Mouse (Mus musculus) G1E (cell line): ENCODE results near the gene Npm3. TPM values are rescaled to one million over a fixed set of nuclear protein-coding genes. Genes with fewer than 3 reads are reported as not detected.

Source experiments
- ATAC-seq: 2 replicates; pipeline ENCODE4 v1.8.0; 2016; ENCODE audit warnings: mild to moderate bottlenecking; ENCODE audit not compliant: insufficient number of reproducible peaks, poor library complexity, low FRiP score, severe bottlenecking; ENCODE audit errors: extremely low read depth
- DNase-seq: peaks from one replicate; pipeline ENCODE4 v3.0.0; 2012; ENCODE audit warnings: low spot score
- H3K27me3 ChIP-seq: 2 replicates; pipeline ENCODE4 v1.6.1; 2012; ENCODE audit warnings: mild to moderate bottlenecking, low read length, inconsistent platforms; ENCODE audit not compliant: insufficient read depth
- H3K36me3 ChIP-seq: replicated peaks from 2 replicates; pipeline ENCODE3; 2012; ENCODE audit warnings: mild to moderate bottlenecking, inconsistent platforms
- H3K4me1 ChIP-seq: 2 replicates; pipeline ENCODE4 v1.6.1; 2012; ENCODE audit warnings: low read depth, low read length, inconsistent platforms, mixed read lengths; ENCODE audit not compliant: insufficient read depth
- H3K4me3 ChIP-seq: 2 replicates; pipeline ENCODE4 v1.5.1; 2012; ENCODE audit warnings: low read depth, mild to moderate bottlenecking, inconsistent platforms, low read length, moderate library complexity, mixed read lengths
- H3K9me3 ChIP-seq: replicated peaks from 2 replicates; pipeline ENCODE4 v1.6.1; 2012; ENCODE audit warnings: inconsistent platforms
- CTCF ChIP-seq: IDR thresholded peaks from 2 replicates; pipeline ENCODE4 v1.5.1; 2012; ENCODE audit warnings: low read depth, low read length, inconsistent platforms, mixed read lengths
- GATA1 ChIP-seq: IDR thresholded peaks from 2 replicates; pipeline ENCODE4 v1.6.1; 2012; ENCODE audit warnings: borderline replicate concordance, low read length, inconsistent platforms, mixed read lengths
- GATA2 ChIP-seq: IDR thresholded peaks from 2 replicates; pipeline ENCODE4 v1.6.1; 2012; ENCODE audit warnings: low read depth, low read length, inconsistent platforms, borderline replicate concordance
- POLR2AphosphoS5 ChIP-seq: IDR thresholded peaks from 2 replicates; pipeline ENCODE4 v1.6.1; 2012; ENCODE audit warnings: low read depth, low read length, inconsistent platforms; ENCODE audit not compliant: insufficient replicate concordance
- TAL1 ChIP-seq: conservative IDR thresholded peaks from 2 replicates; pipeline ENCODE4 v1.6.1; 2012; ENCODE audit warnings: low read depth, low read length, inconsistent platforms, mixed read lengths
- polyA plus RNA-seq: library from polyadenylated mRNA; stranded (reverse); fragments of >175 nt; gene quantifications from 2 replicates; pipeline ENCODE4 v1.2.3, GENCODE M21; 2012
- total RNA-seq, 2 experiments: library from RNA; stranded (forward) in 1 of 2; stranded (reverse) in 1 of 2; fragments of 200-1000 nt in 1 of 2; fragments of >200 nt in 1 of 2; fragmentation: Nextera tagmentation in 1 of 2; gene quantifications; 2 replicates each; pipeline ENCODE4 v1.2.3; 2014 to 2017

The Npm3 gene
- total and polyA plus RNA-seq, 3 experiments, result 61.5 to 164 (median 68.4) TPM

DNA sequence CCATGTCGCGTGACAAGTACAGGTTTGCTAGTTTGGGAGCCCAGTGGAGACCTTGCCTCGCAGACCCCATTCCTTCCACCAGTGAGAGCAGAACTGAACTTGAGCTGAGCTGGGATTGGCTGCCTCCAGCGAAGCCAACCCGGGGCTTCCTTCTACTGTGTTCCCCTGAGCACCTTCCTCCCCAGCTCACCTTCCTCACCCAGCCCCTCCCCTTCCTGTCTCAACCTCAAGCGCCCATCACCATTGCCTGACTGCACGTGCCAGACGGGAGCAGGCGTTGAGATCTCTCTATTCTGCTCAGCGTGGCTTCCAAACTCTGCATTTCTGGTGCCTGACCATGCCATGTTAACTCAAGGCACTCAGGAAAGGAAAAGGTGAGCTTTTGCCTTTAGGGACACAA, 22.2 kb downstream of the Npm3 start:
- H3K36me3 ChIP-seq, result no peaks in the 10 kb centered on the region
- H3K4me3 ChIP-seq, result no peak overlapping the region
- H3K4me1 ChIP-seq, result no peaks in the 10 kb centered on the region; the same call in none of the 2 replicates
- H3K9me3 ChIP-seq, result no peaks in the 10 kb centered on the region
- DNase-seq (no peak), ATAC-seq (no peak)
- peaks cover 65% of the 10 kb centered on the region for H3K27me3 ChIP-seq
- no peak for TF ChIP-seq CTCF
- TF ChIP-seq GATA2, result no peak
- TF ChIP-seq POLR2AphosphoS5, result no peak
- no peak for TF ChIP-seq TAL1
- no peak for TF ChIP-seq GATA1

DNA sequence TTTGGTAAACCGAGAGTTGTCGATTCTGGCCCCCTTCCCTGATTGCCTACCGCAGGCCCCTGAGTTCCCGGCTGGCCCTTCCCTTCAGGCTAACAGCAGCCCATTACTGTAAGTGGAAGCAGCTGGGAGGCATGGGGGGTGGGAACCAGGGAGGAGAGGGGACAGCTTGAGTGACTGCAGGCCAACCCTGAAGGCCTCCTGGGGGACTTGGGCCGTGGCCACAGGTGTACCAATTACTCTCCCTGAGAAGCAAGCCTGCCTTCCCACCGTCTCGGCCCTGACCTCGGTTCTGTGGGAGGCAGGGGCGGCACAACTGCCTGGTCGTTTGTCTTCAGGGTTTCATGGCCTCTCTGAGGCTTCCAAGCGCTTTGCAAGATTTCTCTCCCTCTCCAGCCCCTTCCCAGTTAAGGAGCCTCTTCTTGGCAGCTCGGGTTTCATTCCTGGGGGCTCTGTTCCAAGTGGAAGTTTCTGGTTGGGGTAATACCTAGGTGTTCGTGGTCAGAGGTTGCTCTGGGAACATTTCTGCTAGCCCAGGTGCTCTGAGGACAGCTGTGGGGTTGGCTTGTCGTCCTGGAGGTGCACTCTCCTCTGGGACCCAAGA, 23.6 kb downstream of the Npm3 start:
- ATAC-seq (no peak), DNase-seq (no peak)
- no peak overlapping the region for H3K4me3 ChIP-seq
- H3K4me1 ChIP-seq, result no peaks in the 10 kb centered on the region; the same call in none of the 2 replicates
- TF ChIP-seq GATA1 (no peak), GATA2 (no peak), CTCF (no peak), TAL1 (no peak), POLR2AphosphoS5 (no peak)
- no peaks in the 10 kb centered on the region for H3K9me3 ChIP-seq
- peaks cover 51% of the 10 kb centered on the region for H3K27me3 ChIP-seq
- no peaks in the 10 kb centered on the region for H3K36me3 ChIP-seq

DNA sequence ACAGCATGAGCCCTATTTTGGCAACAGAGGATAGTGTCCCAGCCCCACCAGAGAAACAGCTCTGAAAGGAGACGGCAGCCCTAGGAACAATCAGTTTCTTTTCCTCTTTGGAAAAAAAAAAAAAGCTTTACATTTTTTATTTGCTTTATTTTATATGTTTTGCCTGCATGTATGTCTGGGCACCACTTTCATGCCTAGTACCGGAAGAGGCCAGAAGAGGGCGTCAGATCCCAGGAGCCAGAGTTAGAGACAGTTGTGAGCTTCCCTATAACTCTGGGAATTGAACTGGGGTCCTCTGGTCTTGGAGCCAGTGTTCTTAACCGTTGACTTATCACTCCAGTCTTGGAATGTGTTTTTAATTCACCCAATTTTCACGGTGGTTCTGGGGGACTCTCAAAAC, 27.2 kb downstream of the Npm3 start:
- Histone ChIP-seq H3K27me3 (peaks cover 53% of the 10 kb centered on the region), H3K36me3 (no peaks in the 10 kb centered on the region), H3K9me3 (no peaks in the 10 kb centered on the region), H3K4me1 (peaks cover 4% of the 10 kb centered on the region), H3K4me3 (no peak overlapping the region)
- DNase-seq, result no peak
- TF ChIP-seq POLR2AphosphoS5 (no peak), TAL1 (no peak), GATA1 (no peak), CTCF (no peak), GATA2 (no peak)
- ATAC-seq, result no peak

DNA sequence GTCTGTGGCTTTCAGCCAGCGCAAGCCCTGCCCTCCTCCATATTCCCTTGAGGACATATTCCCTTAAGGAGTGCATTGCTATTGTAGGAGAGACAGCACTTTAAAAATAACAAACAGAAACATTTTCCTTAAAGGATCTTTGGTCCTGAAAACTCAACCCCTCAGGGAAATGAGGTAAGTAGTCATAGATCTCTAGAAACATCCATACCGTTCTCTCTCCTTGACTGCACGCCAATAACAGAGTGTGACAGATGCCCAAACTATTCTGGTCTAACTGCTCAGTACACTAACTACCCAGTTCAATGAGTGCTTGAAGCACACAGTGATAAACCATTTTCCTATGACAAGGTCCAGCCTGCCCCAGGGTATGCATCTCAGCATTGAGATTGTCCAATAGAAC, 31.1 kb downstream of the Npm3 start:
- peaks cover 4% of the 10 kb centered on the region for H3K4me1 ChIP-seq
- no peak overlapping the region for H3K4me3 ChIP-seq
- TF ChIP-seq CTCF, result no peak
- TF ChIP-seq POLR2AphosphoS5, result no peak
- no peak for TF ChIP-seq TAL1
- no peak for TF ChIP-seq GATA1
- TF ChIP-seq GATA2, result no peak
- H3K36me3 ChIP-seq, result no peaks in the 10 kb centered on the region
- ATAC-seq (no peak), DNase-seq (no peak)
- peaks cover 51% of the 10 kb centered on the region for H3K27me3 ChIP-seq
- H3K9me3 ChIP-seq, result no peaks in the 10 kb centered on the region

DNA sequence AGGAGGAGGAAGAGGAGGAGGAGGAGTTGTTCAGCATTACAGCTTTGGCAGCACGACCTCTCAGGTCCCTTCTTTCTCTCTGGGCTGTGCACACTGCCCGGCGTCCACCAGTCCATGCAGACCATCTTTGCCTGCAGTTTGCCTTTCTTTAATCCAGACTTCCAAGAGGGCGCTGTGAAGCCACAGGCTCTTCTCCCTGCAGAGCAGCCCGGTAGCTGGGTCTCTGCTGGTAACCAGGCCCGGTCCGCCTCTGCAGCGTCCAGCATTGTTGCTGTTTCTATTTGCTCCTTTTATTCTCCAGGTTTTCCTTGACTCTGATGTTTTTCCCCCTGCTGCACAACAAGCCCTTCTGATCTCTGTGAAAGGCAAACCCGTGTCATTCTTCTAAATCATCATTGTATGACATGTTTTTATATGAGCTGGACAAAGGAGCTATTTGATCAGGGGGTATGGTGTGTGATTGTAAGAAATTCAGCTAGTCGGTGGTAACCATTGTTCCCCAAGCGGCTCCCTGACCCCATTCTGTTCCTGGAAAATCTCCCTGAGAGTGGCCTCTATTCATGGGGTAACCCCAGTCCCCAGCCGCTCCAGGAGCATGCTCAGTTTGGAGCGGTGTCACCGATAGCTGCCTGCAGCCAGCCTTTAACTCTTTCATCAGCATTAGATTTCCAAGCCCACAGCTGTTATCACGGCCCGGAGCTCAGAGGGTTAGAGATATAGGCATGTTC, 31.7 kb downstream of the Npm3 start:
- Histone ChIP-seq H3K27me3 (peaks cover 50% of the 10 kb centered on the region), H3K4me3 (no peak overlapping the region), H3K4me1 (peaks cover 4% of the 10 kb centered on the region), H3K36me3 (no peaks in the 10 kb centered on the region), H3K9me3 (no peaks in the 10 kb centered on the region)
- ATAC-seq (no peak), DNase-seq (no peak)
- TF ChIP-seq GATA1 (no peak), TAL1 (no peak), POLR2AphosphoS5 (no peak), CTCF (no peak), GATA2 (no peak)

DNA sequence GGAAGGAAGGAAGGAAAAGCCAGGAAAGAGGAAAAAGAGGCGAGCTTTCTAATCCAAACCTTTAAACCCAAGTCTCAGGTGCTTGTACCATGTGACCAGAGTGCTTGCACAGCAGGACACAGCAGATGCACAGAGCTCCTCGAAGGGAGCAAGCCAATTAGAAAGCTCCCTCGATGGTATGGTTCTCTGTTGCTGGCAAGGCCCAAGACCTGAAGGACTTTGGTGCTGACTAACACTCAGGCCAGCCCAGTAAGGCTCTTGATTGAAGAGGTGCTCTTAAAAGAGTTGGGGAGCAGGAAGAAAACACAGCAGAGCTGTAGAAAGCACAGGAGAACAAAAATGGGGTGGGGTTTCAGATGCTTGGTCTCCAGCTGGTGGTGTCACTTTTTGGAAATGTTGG, 40.7 kb downstream of the Npm3 start:
- no peak for TF ChIP-seq CTCF
- no peak for TF ChIP-seq TAL1
- no peak for TF ChIP-seq GATA1
- TF ChIP-seq GATA2, result no peak
- no peak for TF ChIP-seq POLR2AphosphoS5
- Histone ChIP-seq H3K36me3 (no peaks in the 10 kb centered on the region), H3K27me3 (peaks cover 46% of the 10 kb centered on the region), H3K9me3 (no peaks in the 10 kb centered on the region), H3K4me1 (peaks cover 9% of the 10 kb centered on the region; the same call in 1 of the 2 replicates), H3K4me3 (no peak overlapping the region)
- ATAC-seq (no peak), DNase-seq (no peak)

Other genes with a start within 250 kb of the Npm3 start
- gene Poll, start 189.1 kb downstream of the Npm3 start, total RNA-seq (2014; fragmentation: Nextera tagmentation), result 7.6 TPM in 2 replicates
- gene Poll, start 189.1 kb downstream of the Npm3 start, total RNA-seq (2017), result 9.4 and 10.2 TPM in 2 replicates
- 14.0 and 15.9 TPM in 2 replicates for gene Poll, start 189.1 kb downstream of the Npm3 start, polyA plus RNA-seq
- gene Gm17018, start 189.0 kb downstream of the Npm3 start, total RNA-seq (2014; fragmentation: Nextera tagmentation), result 11.4 and 13.0 TPM in 2 replicates
- 22.6 and 28.4 TPM in 2 replicates for gene Gm17018, start 189.0 kb downstream of the Npm3 start, total RNA-seq (2017)
- gene Gm17018, start 189.0 kb downstream of the Npm3 start, polyA plus RNA-seq, result 19.5 and 27.2 TPM in 2 replicates
- 59.8 and 104 TPM in 2 replicates for gene Fbxw4, start 89.3 kb downstream of the Npm3 start, total RNA-seq (2014; fragmentation: Nextera tagmentation)
- 9.4 and 9.9 TPM in 2 replicates for gene Fbxw4, start 89.3 kb downstream of the Npm3 start, total RNA-seq (2017)
- gene Fbxw4, start 89.3 kb downstream of the Npm3 start, polyA plus RNA-seq, result 49.8 and 52.2 TPM in 2 replicates
- gene Fgf8, start 6.7 kb downstream of the Npm3 start, total RNA-seq (2014; fragmentation: Nextera tagmentation), result not detected in 2 replicates
- not detected in 2 replicates for gene Fgf8, start 6.7 kb downstream of the Npm3 start, total RNA-seq (2017)
- not detected in 2 replicates for gene Fgf8, start 6.7 kb downstream of the Npm3 start, polyA plus RNA-seq
- 175 and 192 TPM in 2 replicates for gene Mgea5, start 34.2 kb upstream of the Npm3 start, total RNA-seq (2014; fragmentation: Nextera tagmentation)
- gene Mgea5, start 34.2 kb upstream of the Npm3 start, total RNA-seq (2017), result 247 and 283 TPM in 2 replicates
- 66.4 and 74.3 TPM in 2 replicates for gene Mgea5, start 34.2 kb upstream of the Npm3 start, polyA plus RNA-seq
- not detected in 2 replicates for gene Kcnip2, start 66.5 kb upstream of the Npm3 start, total RNA-seq (2014; fragmentation: Nextera tagmentation)
- 0.05 TPM in 1 of 2 replicates, not detected in the other for gene Kcnip2, start 66.5 kb upstream of the Npm3 start, total RNA-seq (2017)
- gene Kcnip2, start 66.5 kb upstream of the Npm3 start, polyA plus RNA-seq, result not detected in 2 replicates
- 13.0 and 22.0 TPM in 2 replicates for gene Armh3, start 248.9 kb upstream of the Npm3 start, total RNA-seq (2014; fragmentation: Nextera tagmentation)
- 6.7 and 7.1 TPM in 2 replicates for gene Armh3, start 248.9 kb upstream of the Npm3 start, total RNA-seq (2017)
- gene Armh3, start 248.9 kb upstream of the Npm3 start, polyA plus RNA-seq, result 1.6 and 1.9 TPM in 2 replicates